Mouse (Mus musculus) MEL (cell line): ENCODE results near the gene Ifrd1. TPM values are rescaled to one million over a fixed set of nuclear protein-coding genes. Genes with fewer than 3 reads are reported as not detected.
A peak's percentile ranks its signal among the peaks of the same experiment; 100 is the strongest.

Experiments used
- DNase-seq: peaks from one replicate; pipeline ENCODE4 v3.0.0; 2011; ENCODE audit warnings: low read depth, low spot score
- H3K27ac ChIP-seq: 2 replicates; pipeline ENCODE4 v1.5.1; 2012; ENCODE audit warnings: low read depth, mild to moderate bottlenecking, control low read depth, low read length, moderate library complexity; ENCODE audit not compliant: control insufficient read depth
- H3K27me3 ChIP-seq, 2 experiments: fragments of 150-350 bp in 1 of 2; sonication (generic) in 1 of 2; 2 replicates each; pipeline ENCODE4 v1.6.1; 2012; ENCODE audit warnings: low read length in 2 of 2, mild to moderate bottlenecking in 2 of 2, improper control_type of control experiment in 1 of 2, moderate library complexity in 1 of 2; ENCODE audit not compliant: insufficient read depth in 2 of 2, control insufficient read depth in 1 of 2
- H3K36me3 ChIP-seq, 2 experiments: 2 replicates each; pipeline ENCODE4 v1.6.1; 2012 to 2014; ENCODE audit warnings: low read length in 2 of 2, improper control_type of control experiment in 1 of 2, inconsistent platforms in 1 of 2, mild to moderate bottlenecking in 1 of 2; ENCODE audit not compliant: insufficient read depth in 2 of 2, control insufficient read depth in 1 of 2
- H3K4me1 ChIP-seq, 2 experiments: fragments of 150-350 bp in 1 of 2; sonication (generic) in 1 of 2; 2 replicates each; pipeline ENCODE4 v1.6.1; 2012; ENCODE audit warnings: low read length in 2 of 2, improper control_type of control experiment in 1 of 2, mild to moderate bottlenecking in 1 of 2; ENCODE audit not compliant: insufficient read depth in 2 of 2, control insufficient read depth in 1 of 2
- H3K4me3 ChIP-seq, 2 experiments: fragments of 150-350 bp in 1 of 2; sonication (generic) in 1 of 2; 2 replicates each; pipeline ENCODE4 v1.5.1; 2012; ENCODE audit warnings: low read depth in 2 of 2, low read length in 2 of 2, mild to moderate bottlenecking in 2 of 2, moderate library complexity in 2 of 2, control low read depth in 1 of 2, improper control_type of control experiment in 1 of 2; ENCODE audit not compliant: control insufficient read depth in 1 of 2, insufficient read depth in 1 of 2
- H3K79me2 ChIP-seq: 2 replicates; pipeline ENCODE4 v1.6.1; 2012; ENCODE audit warnings: mild to moderate bottlenecking, low read length, moderate library complexity; ENCODE audit not compliant: control insufficient read depth, poor library complexity, insufficient read depth
- H3K9ac ChIP-seq: 2 replicates; pipeline ENCODE4 v1.6.1; 2012; ENCODE audit warnings: low read depth, mild to moderate bottlenecking, control low read depth, low read length, moderate library complexity; ENCODE audit not compliant: control insufficient read depth, poor library complexity, severe bottlenecking
- H3K9me3 ChIP-seq: fragments of 150-350 bp; sonication (generic); replicated peaks from 2 replicates; pipeline ENCODE4 v1.6.1; 2012; ENCODE audit warnings: mild to moderate bottlenecking, low read length, improper control_type of control experiment, moderate library complexity; ENCODE audit not compliant: insufficient read depth
- BHLHE40 ChIP-seq: IDR thresholded peaks from 2 replicates; pipeline ENCODE4 v1.6.1; 2012; ENCODE audit warnings: low read depth, mild to moderate bottlenecking, inconsistent platforms, low read length, improper control_type of control experiment, borderline replicate concordance
- EP300 ChIP-seq, 2 experiments: IDR thresholded peaks; 2 replicates each; pipeline ENCODE4 v1.6.1; 2011; ENCODE audit warnings: improper control_type of control experiment in 2 of 2, low read length in 2 of 2, low read depth in 1 of 2, mild to moderate bottlenecking in 1 of 2
- GABPA ChIP-seq: IDR thresholded peaks from 2 replicates; pipeline ENCODE4 v1.6.1; 2012; ENCODE audit warnings: low read depth, mild to moderate bottlenecking, inconsistent platforms, low read length, improper control_type of control experiment, moderate library complexity
- GATA1 ChIP-seq: IDR thresholded peaks from 2 replicates; pipeline ENCODE4 v1.6.1; 2011; ENCODE audit warnings: low read depth, low read length, improper control_type of control experiment
- HCFC1 ChIP-seq: IDR thresholded peaks from 2 replicates; pipeline ENCODE4 v1.6.1; 2012; ENCODE audit warnings: low read depth, mild to moderate bottlenecking, inconsistent platforms, low read length, improper control_type of control experiment, moderate library complexity
- JUND ChIP-seq: IDR thresholded peaks from 2 replicates; pipeline ENCODE4 v1.6.1; 2011; ENCODE audit warnings: low read depth, mild to moderate bottlenecking, improper control_type of control experiment, low read length
- KAT2A ChIP-seq: conservative IDR thresholded peaks from 2 replicates; pipeline ENCODE4 v1.6.1; 2012; ENCODE audit warnings: low read depth, low read length, improper control_type of control experiment, inconsistent platforms
- MAFK ChIP-seq: IDR thresholded peaks from 2 replicates; pipeline ENCODE4 v1.6.1; 2011; ENCODE audit warnings: low read depth, mild to moderate bottlenecking, low read length, improper control_type of control experiment, borderline replicate concordance
- MAX ChIP-seq: IDR thresholded peaks from 2 replicates; pipeline ENCODE4 v1.6.1; 2011; ENCODE audit warnings: low read length, improper control_type of control experiment
- MAZ ChIP-seq: IDR thresholded peaks from 2 replicates; pipeline ENCODE4 v1.6.1; 2012; ENCODE audit warnings: low read depth, mild to moderate bottlenecking, inconsistent platforms, low read length, improper control_type of control experiment
- MXI1 ChIP-seq: IDR thresholded peaks from 2 replicates; pipeline ENCODE4 v1.6.1; 2011; ENCODE audit warnings: mild to moderate bottlenecking, low read depth, low read length, improper control_type of control experiment
- NRF1 ChIP-seq: IDR thresholded peaks from 2 replicates; pipeline ENCODE4 v1.6.1; 2014; ENCODE audit warnings: low read depth, mild to moderate bottlenecking, inconsistent platforms, low read length, improper control_type of control experiment, moderate library complexity; ENCODE audit not compliant: poor library complexity, insufficient read depth, severe bottlenecking
- POLR2A ChIP-seq, 2 experiments: IDR thresholded peaks; 2 replicates each; pipeline ENCODE4 v1.6.1; 2011 to 2012; ENCODE audit warnings: low read length in 2 of 2, mild to moderate bottlenecking in 2 of 2, control low read depth in 1 of 2, improper control_type of control experiment in 1 of 2, low read depth in 1 of 2, moderate library complexity in 1 of 2; ENCODE audit not compliant: control insufficient read depth in 1 of 2, insufficient read depth in 1 of 2, poor library complexity in 1 of 2
- POLR2AphosphoS5 ChIP-seq: IDR thresholded peaks from 2 replicates; pipeline ENCODE4 v1.6.1; 2012; ENCODE audit warnings: low read depth, borderline replicate concordance, mild to moderate bottlenecking, inconsistent platforms, low read length, moderate library complexity, mixed read lengths
- SIN3A ChIP-seq: IDR thresholded peaks from 2 replicates; pipeline ENCODE4 v1.6.1; 2012; ENCODE audit warnings: low read length, improper control_type of control experiment, inconsistent platforms
- TAL1 ChIP-seq: IDR thresholded peaks from 2 replicates; pipeline ENCODE4 v1.6.1; 2012; ENCODE audit warnings: mild to moderate bottlenecking, inconsistent platforms, low read length, moderate library complexity, mixed read lengths
- USF2 ChIP-seq, 2 experiments: IDR thresholded peaks; 2 replicates each; pipeline ENCODE4 v1.6.1; 2011 to 2012; ENCODE audit warnings: improper control_type of control experiment in 2 of 2, low read length in 2 of 2, borderline replicate concordance in 1 of 2, inconsistent platforms in 1 of 2, low read depth in 1 of 2, mild to moderate bottlenecking in 1 of 2; ENCODE audit not compliant: insufficient read depth in 1 of 2
- ZC3H11A ChIP-seq: IDR thresholded peaks from 2 replicates; pipeline ENCODE4 v1.6.1; 2012; ENCODE audit warnings: low read depth, mild to moderate bottlenecking, inconsistent platforms, low read length, improper control_type of control experiment
- ZMIZ1 ChIP-seq: IDR thresholded peaks from 2 replicates; pipeline ENCODE4 v1.6.1; 2012; ENCODE audit warnings: low read depth, mild to moderate bottlenecking, inconsistent platforms, low read length, improper control_type of control experiment, moderate library complexity
- polyA plus RNA-seq, 2 experiments: library from polyadenylated mRNA; stranded (reverse) in 1 of 2; unstranded in 1 of 2; fragments of >175 nt in 1 of 2; fragments of >200 nt in 1 of 2; gene quantifications; 2 replicates each; pipeline versions ENCODE4 v1.2.1 to v1.2.4; 2012; ENCODE audit warnings: low replicate concordance in 2 of 2, low read depth in 1 of 2; ENCODE audit not compliant: insufficient read length in 2 of 2, insufficient read depth in 1 of 2, missing spikeins in 1 of 2
- total RNA-seq: library from RNA; depleted of rRNA; stranded (reverse); fragments of 300-350 nt; gene quantifications from 2 replicates; pipeline ENCODE4 v1.2.3, GENCODE M21; 2012

Gene Ifrd1
- total and polyA plus RNA-seq, 3 experiments = 161 to 167 TPM; not detected in 1

GRCm38 (mm10) chr12:40250256-40250655 is 2.0 kb upstream of the Ifrd1 start:
- Histone ChIP-seq H3K4me1 (peaks cover 12 to 23% of the 10 kb centered on the region in 2 experiments), H3K27ac (no peak overlapping the region), H3K9me3 (no peaks in the 10 kb centered on the region), H3K27me3 (no peaks in the 10 kb centered on the region; a peak in 1 of 4 replicates), H3K36me3 (peaks cover 0 to 17% of the 10 kb centered on the region in 2 experiments; a peak in 2 of 4 replicates), H3K9ac (no peak overlapping the region), H3K4me3 (no peak overlapping the region), H3K79me2 (no peaks in the 10 kb centered on the region)
- DNase-seq = no peak
- TF ChIP-seq JUND (no peak), HCFC1 (no peak), MAZ (no peak), BHLHE40 (no peak), MAX (no peak), POLR2A (IDR thresholded peaks at IDR 0.05; ENCODE audit: control insufficient read depth in 1 of 2, insufficient read depth in 1 of 2, low read depth in 1 of 2, low read length in 2 of 2, poor library complexity in 1 of 2) (no peak), SIN3A (no peak), POLR2AphosphoS5 (no peak)

GRCm38 (mm10) chr12:40247976-40248375 is 328 bp downstream of the Ifrd1 start:
- no peaks in the 10 kb centered on the region for H3K79me2 ChIP-seq
- no peak for TF ChIP-seq MXI1
- TF ChIP-seq GABPA = peak; percentile 75; the same call in 1 of the 2 replicates
- TF ChIP-seq KAT2A = no peak
- peak; percentile 57; the same call in 1 of the 2 replicates for TF ChIP-seq MAFK
- peak; percentile 15 to 30; a peak in 2 of 4 replicates for TF ChIP-seq EP300 (IDR thresholded peaks at IDR 0.05; ENCODE audit: low read depth in 1 of 2, low read length in 2 of 2)
- TF ChIP-seq MAX = no peak
- no peak for TF ChIP-seq BHLHE40
- peaks cover 0 to 17% of the 10 kb centered on the region in 2 experiments; a peak in 2 of 4 replicates for H3K36me3 ChIP-seq
- H3K4me1 ChIP-seq = peaks cover 12 to 19% of the 10 kb centered on the region in 2 experiments
- peak overlapping the region; percentile 14; the same call in 1 of the 2 replicates for H3K27ac ChIP-seq
- H3K4me3 ChIP-seq = no peak overlapping the region
- H3K9me3 ChIP-seq = no peaks in the 10 kb centered on the region
- DNase-seq = peak; percentile 67
- H3K27me3 ChIP-seq = no peaks in the 10 kb centered on the region
- peak overlapping the region; percentile 14; the same call in 1 of the 2 replicates for H3K9ac ChIP-seq

DNA sequence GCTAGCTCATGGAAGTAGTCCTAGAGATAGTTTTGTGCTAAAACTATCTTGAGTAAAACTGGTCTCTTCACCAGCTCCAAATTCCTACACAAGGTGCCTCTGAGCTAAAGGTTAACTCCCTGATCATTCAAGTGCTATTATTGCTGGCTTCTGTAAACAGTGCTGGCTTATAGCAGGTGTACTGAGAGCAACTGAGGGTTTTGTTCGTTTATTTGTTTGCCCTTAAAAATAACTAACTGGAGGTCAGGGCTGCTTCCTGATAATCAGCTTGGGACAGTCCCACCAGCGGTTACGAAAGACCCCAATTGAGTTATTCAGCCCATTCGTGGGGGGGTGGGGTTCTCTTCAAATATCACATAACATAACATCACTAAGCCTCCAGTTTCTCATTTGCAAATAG is 920 bp downstream of the Ifrd1 start:
- Histone ChIP-seq H3K9ac (no peak overlapping the region), H3K27me3 (no peaks in the 10 kb centered on the region), H3K27ac (peak overlapping the region; percentile 14; the same call in 1 of the 2 replicates), H3K4me1 (peaks cover 12 to 19% of the 10 kb centered on the region in 2 experiments), H3K36me3 (peaks cover 0 to 17% of the 10 kb centered on the region in 2 experiments; a peak in 2 of 4 replicates), H3K4me3 (no peak overlapping the region), H3K79me2 (no peaks in the 10 kb centered on the region), H3K9me3 (no peaks in the 10 kb centered on the region)
- TF ChIP-seq GABPA = no peak
- no peak for TF ChIP-seq GATA1
- no peak for TF ChIP-seq USF2 (IDR thresholded peaks at IDR 0.05; ENCODE audit: borderline replicate concordance in 1 of 2, insufficient read depth in 1 of 2, low read depth in 1 of 2, low read length in 2 of 2)
- TF ChIP-seq TAL1 = no peak
- no peak for TF ChIP-seq NRF1
- TF ChIP-seq ZMIZ1 = no peak
- no peak for TF ChIP-seq KAT2A
- TF ChIP-seq EP300 (IDR thresholded peaks at IDR 0.05; ENCODE audit: low read depth in 1 of 2, low read length in 2 of 2) = no peak
- TF ChIP-seq MXI1 = no peak
- TF ChIP-seq ZC3H11A = no peak
- no peak for DNase-seq
